Mouse (Mus musculus) limb, embryonic 13.5 days (tissue): ENCODE data around the gene Trim47. TPM values are rescaled to one million over a fixed set of nuclear protein-coding genes. Genes with fewer than 3 reads are reported as not detected.

Experiments used
- polyA plus RNA-seq: library from polyadenylated mRNA; unstranded; fragments of >200 nt; fragmentation: Nextera tagmentation; extraction: Ambion mirVana; gene quantifications from 2 replicates; pipeline ENCODE4 v1.2.1, GENCODE M21; 2015

Trim47 gene
- polyA plus RNA-seq, 1 experiment from 2014 or later, result 15.9 TPM

Other genes starting within 250 kb of the Trim47 start
- 6.7 and 8.6 TPM in 2 replicates for gene Smim5, start 227.2 kb downstream of the Trim47 start, polyA plus RNA-seq
- gene Smim6, start 215.2 kb downstream of the Trim47 start, polyA plus RNA-seq, result 1.4 TPM in 2 replicates
- 44.2 and 52.1 TPM in 2 replicates for gene Sap30bp, start 193.9 kb downstream of the Trim47 start, polyA plus RNA-seq
- 22.3 and 23.7 TPM in 2 replicates for gene Recql5, start 193.7 kb downstream of the Trim47 start, polyA plus RNA-seq
- gene Itgb4, start 152.5 kb downstream of the Trim47 start, polyA plus RNA-seq, result 5.2 and 6.3 TPM in 2 replicates
- 207 and 211 TPM in 2 replicates for gene Galk1, start 114.5 kb downstream of the Trim47 start, polyA plus RNA-seq
- 2,219 and 2,483 TPM in 2 replicates for gene H3f3b, start 99.2 kb downstream of the Trim47 start, polyA plus RNA-seq
- 39.4 and 44.8 TPM in 2 replicates for gene Unk, start 96.9 kb downstream of the Trim47 start, polyA plus RNA-seq
- 2.1 and 2.4 TPM in 2 replicates for gene Unc13d, start 49.2 kb downstream of the Trim47 start, polyA plus RNA-seq
- 43.1 and 47.9 TPM in 2 replicates for gene Wbp2, start 40.2 kb downstream of the Trim47 start, polyA plus RNA-seq
- gene Trim65, start 3.9 kb upstream of the Trim47 start, polyA plus RNA-seq, result 2.3 and 3.2 TPM in 2 replicates
- gene Mrpl38, start 11.7 kb upstream of the Trim47 start, polyA plus RNA-seq, result 86.0 and 86.3 TPM in 2 replicates
- 48.6 and 48.9 TPM in 2 replicates for gene Fbf1, start 41.0 kb upstream of the Trim47 start, polyA plus RNA-seq
- gene Ten1, start 71.6 kb upstream of the Trim47 start, polyA plus RNA-seq, result 63.3 and 72.1 TPM in 2 replicates
- gene Acox1, start 71.8 kb upstream of the Trim47 start, polyA plus RNA-seq, result 22.0 and 23.5 TPM in 2 replicates
- 3.3 and 4.0 TPM in 2 replicates for gene Evpl, start 110.9 kb upstream of the Trim47 start, polyA plus RNA-seq
- 109 and 110 TPM in 2 replicates for gene Srp68, start 147.0 kb upstream of the Trim47 start, polyA plus RNA-seq
- gene Galr2, start 153.7 kb upstream of the Trim47 start, polyA plus RNA-seq, result 0.18 and 0.27 TPM in 2 replicates
- gene Exoc7, start 180.0 kb upstream of the Trim47 start, polyA plus RNA-seq, result 76.5 and 80.2 TPM in 2 replicates
- 0.25 and 0.37 TPM in 2 replicates for gene Foxj1, start 208.2 kb upstream of the Trim47 start, polyA plus RNA-seq